Mouse (Mus musculus): ENCODE measurements around the gene Lamc2. TPM values are rescaled to one million over a fixed set of nuclear protein-coding genes. Genes with fewer than 3 reads are reported as not detected.

The Lamc2 gene
- total and polyA plus RNA-seq, 3 experiments, result 0.03 to 0.04 TPM; not detected in 1

- Histone ChIP-seq H3K9ac (ENCODE audit: control insufficient read depth, low read depth, low read length, poor library complexity, severe bottlenecking) (no peak overlapping the region), H3K36me3 (ENCODE audit: control insufficient read depth in 1 of 2, insufficient read depth in 2 of 2, low read length in 2 of 2) (no peaks in the 10 kb centered on the region), H3K27me3 (ENCODE audit: control insufficient read depth in 1 of 2, insufficient read depth in 2 of 2, low read length in 2 of 2) (peaks cover 2 to 18% of the 10 kb centered on the region in 2 experiments), H3K4me3 (ENCODE audit: control insufficient read depth in 1 of 2, insufficient read depth in 1 of 2, low read depth in 2 of 2, low read length in 2 of 2) (no peak overlapping the region), H3K4me1 (ENCODE audit: control insufficient read depth in 1 of 2, insufficient read depth in 2 of 2, low read length in 2 of 2) (no peaks in the 10 kb centered on the region), H3K9me3 (replicated peaks; ENCODE audit: insufficient read depth, low read length) (no peaks in the 10 kb centered on the region), H3K27ac (ENCODE audit: control insufficient read depth, low read depth, low read length) (no peak overlapping the region), H3K79me2 (ENCODE audit: control insufficient read depth, insufficient read depth, low read length, poor library complexity) (no peaks in the 10 kb centered on the region)
- no peak for DNase-seq (ENCODE audit: low read depth, low spot score)
- no peak for TF ChIP-seq MYB (IDR thresholded peaks at IDR 0.05; ENCODE audit: low read depth, low read length)
- no peak for TF ChIP-seq JUND (IDR thresholded peaks at IDR 0.05; ENCODE audit: low read depth, low read length)
- no peak for TF ChIP-seq UBTF (IDR thresholded peaks at IDR 0.05; ENCODE audit: borderline replicate concordance, insufficient read depth, low read depth, low read length)
- no peak for TF ChIP-seq NELFE (IDR thresholded peaks at IDR 0.05; ENCODE audit: low read depth, low read length)
- TF ChIP-seq POLR2A (IDR thresholded peaks at IDR 0.05; ENCODE audit: control insufficient read depth in 1 of 2, insufficient read depth in 1 of 2, low read depth in 1 of 2, low read length in 2 of 2, poor library complexity in 1 of 2), result no peak
- no peak for TF ChIP-seq KAT2A (conservative IDR thresholded peaks at IDR 0.05; ENCODE audit: low read depth, low read length)
- no peak for TF ChIP-seq CHD1 (IDR thresholded peaks at IDR 0.05; ENCODE audit: low read depth, low read length)
- no peak for TF ChIP-seq RCOR1 (IDR thresholded peaks at IDR 0.05; ENCODE audit: low read depth, low read length)
- TF ChIP-seq USF2 (IDR thresholded peaks at IDR 0.05; ENCODE audit: borderline replicate concordance in 1 of 2, insufficient read depth in 1 of 2, low read depth in 1 of 2, low read length in 2 of 2), result no peak
- no peak for TF ChIP-seq POLR2AphosphoS5 (IDR thresholded peaks at IDR 0.05; ENCODE audit: borderline replicate concordance, low read depth, low read length)
- TF ChIP-seq TCF12 (IDR thresholded peaks at IDR 0.05; ENCODE audit: low read depth, low read length), result no peak
- no peak for TF ChIP-seq CTCF (IDR thresholded peaks at IDR 0.05 in 2 of 3, conservative IDR thresholded peaks at IDR 0.05 in 1 of 3; ENCODE audit: control insufficient read depth in 1 of 3, insufficient read depth in 1 of 3, low read depth in 2 of 3, low read length in 3 of 3, poor library complexity in 1 of 3, severe bottlenecking in 1 of 3)
- TF ChIP-seq ELF1 (IDR thresholded peaks at IDR 0.05; ENCODE audit: low read depth, low read length), result no peak
- no peak for TF ChIP-seq GATA1 (IDR thresholded peaks at IDR 0.05; ENCODE audit: low read depth, low read length)
- TF ChIP-seq ETS1 (IDR thresholded peaks at IDR 0.05; ENCODE audit: low read depth, low read length), result no peak
- no peak for TF ChIP-seq BHLHE40 (IDR thresholded peaks at IDR 0.05; ENCODE audit: borderline replicate concordance, low read depth, low read length)
- no peak for TF ChIP-seq MYC (IDR thresholded peaks at IDR 0.05; ENCODE audit: low read depth, low read length)
These were observed 22.4 kb downstream of the Lamc2 start for GRCm38 (mm10) chr1:153163831-153164230.

DNA sequence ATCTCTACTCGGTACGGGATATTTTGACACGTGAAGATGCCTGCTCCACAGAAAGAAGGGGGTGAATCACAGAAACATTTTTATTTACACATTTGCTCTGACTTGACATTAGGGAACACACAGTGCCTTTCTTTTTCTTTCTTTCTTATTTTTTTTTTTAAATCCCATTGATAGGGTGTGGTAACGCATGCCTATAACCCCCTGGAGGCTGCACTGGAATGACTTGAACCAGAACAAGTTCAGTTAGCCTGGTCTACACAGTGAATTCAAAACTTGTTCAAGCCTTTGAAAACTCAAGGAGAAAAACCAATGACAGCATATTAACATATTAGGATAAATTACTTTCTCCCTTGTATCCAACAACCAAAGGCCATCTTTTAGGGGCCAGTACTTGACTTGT lies 27.1 kb downstream of the Lamc2 start:
- Histone ChIP-seq H3K36me3 (ENCODE audit: control insufficient read depth in 1 of 2, insufficient read depth in 2 of 2, low read length in 2 of 2) (no peaks in the 10 kb centered on the region), H3K27me3 (ENCODE audit: control insufficient read depth in 1 of 2, insufficient read depth in 2 of 2, low read length in 2 of 2) (peaks cover 8 to 10% of the 10 kb centered on the region in 2 experiments), H3K9me3 (replicated peaks; ENCODE audit: insufficient read depth, low read length) (no peaks in the 10 kb centered on the region), H3K79me2 (ENCODE audit: control insufficient read depth, insufficient read depth, low read length, poor library complexity) (no peaks in the 10 kb centered on the region), H3K4me3 (ENCODE audit: control insufficient read depth in 1 of 2, insufficient read depth in 1 of 2, low read depth in 2 of 2, low read length in 2 of 2) (no peak overlapping the region), H3K27ac (ENCODE audit: control insufficient read depth, low read depth, low read length) (no peak overlapping the region), H3K4me1 (ENCODE audit: control insufficient read depth in 1 of 2, insufficient read depth in 2 of 2, low read length in 2 of 2) (no peaks in the 10 kb centered on the region), H3K9ac (ENCODE audit: control insufficient read depth, low read depth, low read length, poor library complexity, severe bottlenecking) (no peak overlapping the region)
- DNase-seq (ENCODE audit: low read depth, low spot score), result no peak
- no peak for TF ChIP-seq HCFC1 (IDR thresholded peaks at IDR 0.05; ENCODE audit: low read depth, low read length)
- no peak for TF ChIP-seq ZMIZ1 (IDR thresholded peaks at IDR 0.05; ENCODE audit: low read depth, low read length)
- no peak for TF ChIP-seq MAX (IDR thresholded peaks at IDR 0.05; ENCODE audit: low read length)
- TF ChIP-seq E2F4 (IDR thresholded peaks at IDR 0.05; ENCODE audit: borderline replicate concordance, low read depth, low read length), result no peak
- no peak for TF ChIP-seq NELFE (IDR thresholded peaks at IDR 0.05; ENCODE audit: low read depth, low read length)
- TF ChIP-seq JUND (IDR thresholded peaks at IDR 0.05; ENCODE audit: low read depth, low read length), result no peak
- TF ChIP-seq USF2 (IDR thresholded peaks at IDR 0.05; ENCODE audit: borderline replicate concordance in 1 of 2, insufficient read depth in 1 of 2, low read depth in 1 of 2, low read length in 2 of 2), result no peak
- TF ChIP-seq TCF12 (IDR thresholded peaks at IDR 0.05; ENCODE audit: low read depth, low read length), result no peak
- no peak for TF ChIP-seq POLR2A (IDR thresholded peaks at IDR 0.05; ENCODE audit: control insufficient read depth in 1 of 2, insufficient read depth in 1 of 2, low read depth in 1 of 2, low read length in 2 of 2, poor library complexity in 1 of 2)
- TF ChIP-seq SIN3A (IDR thresholded peaks at IDR 0.05; ENCODE audit: low read length), result no peak
- no peak for TF ChIP-seq TBP (IDR thresholded peaks at IDR 0.05; ENCODE audit: low read depth, low read length)
- TF ChIP-seq POLR2AphosphoS2 (IDR thresholded peaks at IDR 0.05; ENCODE audit: low read length), result no peak
- no peak for TF ChIP-seq GABPA (IDR thresholded peaks at IDR 0.05; ENCODE audit: low read depth, low read length)

Data from MEL (cell line).